Comparison of ENCODE assay signal across 10 mouse cellular contexts in the genomic region with DNA sequence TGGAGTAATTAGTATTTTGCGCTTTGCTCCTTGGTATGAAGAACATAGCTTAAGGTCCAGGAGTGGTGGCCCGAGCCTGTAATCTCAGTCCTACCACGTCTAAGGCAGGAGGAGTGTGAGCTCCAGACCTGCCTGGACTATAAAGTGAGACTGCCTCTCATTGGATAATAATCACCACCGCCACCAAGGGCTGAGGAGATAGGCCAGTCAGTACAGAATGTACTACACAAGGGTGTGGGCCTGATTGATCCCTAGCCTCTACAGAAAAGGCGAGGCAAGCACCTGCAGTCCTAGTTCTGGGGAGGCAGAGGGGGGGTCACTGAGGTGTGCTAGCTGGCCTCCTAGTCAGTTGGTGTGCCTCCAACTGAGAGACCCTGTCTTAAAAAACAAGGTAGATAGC.
"Had no signal": no experiment of that assay in that cellular context is flagged by ENCODE, and none has a peak within 500 bp of the region (broad histone marks: within the 10 kb centered on the region; RNA-seq: fewer than 3 reads in every experiment).

No protein-coding gene starts in this region.

- H3K4me1 ChIP-seq: limb, embryonic 13.5 days; liver, embryonic 15.5 days; midbrain, embryonic 13.5 days; stomach, embryonic 15.5 days had no signal

- H3K9me3 ChIP-seq: limb, embryonic 13.5 days; liver, embryonic 15.5 days; midbrain, embryonic 13.5 days; stomach, embryonic 15.5 days had no signal

- H3K27me3 ChIP-seq: limb, embryonic 13.5 days; liver, embryonic 15.5 days; midbrain, embryonic 13.5 days; stomach, embryonic 15.5 days had no signal

- H3K27ac ChIP-seq: limb, embryonic 13.5 days; liver, embryonic 15.5 days; midbrain, embryonic 13.5 days; stomach, embryonic 15.5 days had no signal

- ATAC-seq: midbrain, embryonic 13.5 days had no signal

- H3K4me2 ChIP-seq: limb, embryonic 13.5 days; liver, embryonic 15.5 days; lung, embryonic 14.5 days; midbrain, embryonic 13.5 days; stomach, embryonic 15.5 days had no signal

- DNase-seq: left cerebral cortex, postnatal 4 days; lung, embryonic 14.5 days; lung, postnatal 14 days; right cerebral cortex, postnatal 14 days; thymus, postnatal 36 days had no signal

- H3K9ac ChIP-seq: limb, embryonic 13.5 days; liver, embryonic 15.5 days; lung, embryonic 14.5 days; midbrain, embryonic 13.5 days; stomach, embryonic 15.5 days had no signal

- H3K4me3 ChIP-seq: layer of hippocampus, adult 2 months; limb, embryonic 13.5 days; liver, embryonic 15.5 days; midbrain, embryonic 13.5 days; stomach, embryonic 15.5 days had no signal
